Mouse (Mus musculus) frontal cortex, postnatal 10 days (tissue): ENCODE measurements at regions not wholly inside any gene's neighbourhood (a gene's known extent, or its start where the extent isn't known, plus 50 kb on each side); places are given as distances from the start of the nearest gene placed in this dataset.
"Not testable (repeated sequence)": the region's sequence is repeated elsewhere in the genome, so short reads cannot be mapped to it uniquely, and the experiment has no call there.

Experiments used
- DNase-seq, 2 experiments: peaks; one replicate each; pipeline ENCODE4 v3.0.0; 2022; ENCODE audit warnings: low spot score in 2 of 2, mixed read lengths in 1 of 2

GRCm38 (mm10) chr3:22815842-22816241 lies 739.4 kb downstream of the Tbl1xr1 start:
- DNase-seq = no peak

GRCm38 (mm10) chr3:22826485-22826884 lies 750.0 kb downstream of the Tbl1xr1 start:
- no peak for DNase-seq

GRCm38 (mm10) chr3:22838986-22839385 lies 762.5 kb downstream of the Tbl1xr1 start:
- DNase-seq = no peak

GRCm38 (mm10) chr3:22850474-22850873 lies 774.0 kb downstream of the Tbl1xr1 start:
- no peak for DNase-seq

- no peak for DNase-seq
These were observed 787.1 kb downstream of the Tbl1xr1 start for GRCm38 (mm10) chr3:22863595-22863994.

GRCm38 (mm10) chr3:22877883-22878282 lies 801.4 kb downstream of the Tbl1xr1 start:
- DNase-seq = no peak

GRCm38 (mm10) chr3:22892735-22893134 lies 816.3 kb downstream of the Tbl1xr1 start:
- DNase-seq = no peak

- DNase-seq = no peak
These were observed 821.2 kb downstream of the Tbl1xr1 start for GRCm38 (mm10) chr3:22897651-22898050.

- DNase-seq = no peak
These were observed 824.5 kb downstream of the Tbl1xr1 start for GRCm38 (mm10) chr3:22900966-22901365.

- no peak for DNase-seq
These were observed 852.5 kb downstream of the Tbl1xr1 start for GRCm38 (mm10) chr3:22928970-22929369.

GRCm38 (mm10) chr3:22929762-22930519 lies 853.5 kb downstream of the Tbl1xr1 start:
- no peak for DNase-seq

GRCm38 (mm10) chr3:22945646-22946045 lies 869.2 kb downstream of the Tbl1xr1 start:
- not testable (repeated sequence) for DNase-seq

- no peak for DNase-seq
These were observed 870.7 kb downstream of the Tbl1xr1 start for GRCm38 (mm10) chr3:22947181-22947580.

- no peak for DNase-seq
These were observed 871.8 kb downstream of the Tbl1xr1 start for GRCm38 (mm10) chr3:22948168-22948768.

- no peak for DNase-seq
These were observed 881.0 kb downstream of the Tbl1xr1 start for GRCm38 (mm10) chr3:22957422-22957821.

- no peak for DNase-seq
These were observed 896.2 kb downstream of the Tbl1xr1 start for GRCm38 (mm10) chr3:22972681-22973080.

GRCm38 (mm10) chr3:22976801-22977200 lies 900.3 kb downstream of the Tbl1xr1 start:
- DNase-seq = no peak

- DNase-seq = no peak
These were observed 903.7 kb downstream of the Tbl1xr1 start for GRCm38 (mm10) chr3:22979896-22980890.

- no peak for DNase-seq
These were observed 906.0 kb downstream of the Tbl1xr1 start for GRCm38 (mm10) chr3:22982430-22982829.

- no peak for DNase-seq
These were observed 913.8 kb downstream of the Tbl1xr1 start for GRCm38 (mm10) chr3:22990136-22990820.

- no peak for DNase-seq
These were observed 918.8 kb downstream of the Tbl1xr1 start for GRCm38 (mm10) chr3:22995228-22995627.

GRCm38 (mm10) chr3:22995833-22996232 lies 919.4 kb downstream of the Tbl1xr1 start:
- DNase-seq = no peak
